Mouse (Mus musculus) bone marrow, adult 2 months (tissue): ENCODE results near the gene Map2k5.

Experiments
- CTCF ChIP-seq: fragments of 200-500 bp; IDR thresholded peaks from 2 replicates; pipeline ENCODE4 v1.5.1; 2011; ENCODE audit warnings: low read length, control low read depth; ENCODE audit not compliant: control insufficient read depth, insufficient read depth
- POLR2A ChIP-seq: fragments of 200-500 bp; IDR thresholded peaks from 2 replicates; pipeline ENCODE4 v1.6.1; 2011; ENCODE audit warnings: low read depth, mild to moderate bottlenecking, control low read depth, low read length, borderline replicate concordance; ENCODE audit not compliant: control insufficient read depth

- no peak for TF ChIP-seq CTCF
- TF ChIP-seq POLR2A = no peak
Measured at GRCm38 (mm10) chr9:63147786-63148409, 229.8 kb downstream of the Map2k5 start.
